Comparison of ENCODE assay signal across 9 mouse cellular contexts in genomic region chr12:119426887-119427204, GRCm38 (mm10).
DNase-seq lines count a peak whose midpoint lies in the region; ATAC-seq lines count a peak whose summit lies in the region.
"Had no signal": no experiment of that assay in that cellular context is flagged by ENCODE, and none has a peak within 500 bp of the region (broad histone marks: within the 10 kb centered on the region; RNA-seq: fewer than 3 reads in every experiment).

No protein-coding gene starts in this region.

- ATAC-seq in megakaryocyte-erythroid progenitor cell, adult 5-6 weeks (replicated peaks; ENCODE audit: low FRiP score, low TSS enrichment, poor library complexity, severe bottlenecking) = peak; percentile 86

- no peaks in the 10 kb centered on the region for H3K27me3 ChIP-seq in forebrain, embryonic 10.5 days (ENCODE audit: poor library complexity, severe bottlenecking)
- H3K27me3 ChIP-seq in splenic B cell, adult 2 months (ENCODE audit: control insufficient read depth, insufficient read depth, low read length, poor library complexity, severe bottlenecking) = no peaks in the 10 kb centered on the region
- H3K27me3 ChIP-seq: megakaryocyte, embryonic 14.5 days had no signal

- H3K4me1 ChIP-seq in forebrain, embryonic 10.5 days = no peaks in the 10 kb centered on the region
- H3K4me1 ChIP-seq: megakaryocyte, embryonic 14.5 days had no signal

- WGBS in forebrain, embryonic 10.5 days = 59% methylated on average over 1 of the region's 1 CpGs

- H3K27ac ChIP-seq in forebrain, embryonic 10.5 days = no peak overlapping the region

- H3K36me3 ChIP-seq in forebrain, embryonic 10.5 days (replicated peaks) = no peaks in the 10 kb centered on the region
- no peaks in the 10 kb centered on the region for H3K36me3 ChIP-seq in splenic B cell, adult 2 months (ENCODE audit: control insufficient read depth, insufficient read depth, low read length, poor library complexity, severe bottlenecking)

- H3K9me3 ChIP-seq in forebrain, embryonic 10.5 days = no peaks in the 10 kb centered on the region
- H3K9me3 ChIP-seq: megakaryocyte, embryonic 14.5 days had no signal

- DNase-seq in gastrocnemius, postnatal 4 days (ENCODE audit: low spot score in 2 of 2) = peak; percentile 21 to 37
- no peak for DNase-seq in gastrocnemius, postnatal 25 days
- DNase-seq in adrenal gland, postnatal 10 days = peak; percentile 60
- DNase-seq in forebrain, embryonic 10.5 days (ENCODE audit: extremely low spot score, low spot score) = peak; percentile 31
- peak; percentile 25 for DNase-seq in induced T-regulatory cell, adult 2 months (ENCODE audit: low read depth)
- DNase-seq in left cerebral cortex, adult 11 months (ENCODE audit: low spot score) = peak; percentile 59
- DNase-seq in splenic B cell, adult 2 months (ENCODE audit: low read depth, low spot score) = peak; percentile 32

- no peak overlapping the region for H3K4me3 ChIP-seq in forebrain, embryonic 10.5 days
- H3K4me3 ChIP-seq: megakaryocyte, embryonic 14.5 days had no signal
